Mouse (Mus musculus) lung, postnatal 36 days (tissue): ENCODE results near the gene Phc1.

Source experiments
- DNase-seq: peaks from one replicate; pipeline ENCODE4 v3.0.0; 2022; ENCODE audit warnings: mixed read lengths

Phc1 gene

DNA sequence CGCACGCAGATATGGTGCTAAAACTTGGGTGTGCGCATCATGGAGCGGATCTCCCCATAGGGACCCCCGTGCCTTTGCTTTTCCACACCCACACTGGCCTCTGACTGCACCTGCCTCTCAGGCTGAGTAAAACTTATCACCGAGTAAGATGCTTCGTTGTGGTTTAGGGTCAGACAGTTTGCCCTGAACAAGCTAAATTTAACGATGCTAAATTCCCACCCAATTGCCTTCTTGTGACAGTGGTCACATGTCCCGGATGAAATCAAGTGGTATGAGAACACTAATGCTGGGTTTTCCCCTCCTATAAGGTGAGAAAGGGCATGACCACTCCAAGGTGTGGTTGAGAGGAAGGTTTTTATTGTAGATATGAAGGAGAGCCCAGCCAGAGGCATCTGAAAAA is 46.6 kb downstream of the Phc1 start:
- no peak for DNase-seq

GRCm38 (mm10) chr6:122293121-122293520 is 47.2 kb downstream of the Phc1 start:
- DNase-seq = no peak

GRCm38 (mm10) chr6:122292184-122292583 is 48.2 kb downstream of the Phc1 start:
- DNase-seq = no peak

DNA sequence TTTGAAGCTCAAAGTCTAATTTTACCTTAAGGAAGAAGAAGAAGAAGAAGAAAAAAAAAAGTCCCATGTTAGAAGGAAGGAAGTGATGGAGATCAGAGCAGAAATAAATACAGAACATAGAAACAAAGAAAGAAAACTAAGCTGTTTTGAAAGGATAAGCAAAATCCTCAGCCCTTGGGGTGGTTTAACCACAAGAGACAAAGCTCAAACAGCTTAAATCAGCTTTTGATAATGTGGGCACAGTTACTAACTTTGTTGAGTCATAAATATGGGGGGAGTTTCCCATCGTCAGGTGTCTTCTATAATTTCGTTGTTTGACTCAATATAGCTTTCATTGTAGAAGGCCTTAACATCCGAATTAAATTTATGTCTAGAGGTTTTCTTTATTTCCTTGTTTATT is 48.6 kb downstream of the Phc1 start:
- DNase-seq = no peak

GRCm38 (mm10) chr6:122291264-122291663 is 49.1 kb downstream of the Phc1 start:
- no peak for DNase-seq

DNA sequence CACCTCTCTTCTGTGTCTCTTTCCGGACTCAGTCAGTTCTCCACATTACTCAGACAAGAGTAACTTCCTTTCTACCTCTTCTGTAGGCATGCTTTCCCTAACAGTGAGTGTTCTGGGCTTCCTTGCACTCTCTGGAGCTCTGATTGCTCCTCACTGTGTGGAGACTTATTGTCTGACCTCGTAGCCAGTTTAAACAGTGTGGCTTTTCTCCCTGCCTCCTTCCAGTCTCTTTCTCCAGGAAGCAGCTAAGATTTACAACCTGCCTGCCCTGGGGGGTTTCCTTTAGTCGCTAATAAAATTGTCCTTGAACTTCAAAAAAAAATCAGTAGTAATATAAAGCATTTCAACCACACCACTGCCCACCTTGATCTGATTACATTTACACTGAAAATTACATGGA is 50.1 kb downstream of the Phc1 start:
- DNase-seq = no peak

GRCm38 (mm10) chr6:122289313-122289712 is 51.0 kb downstream of the Phc1 start:
- DNase-seq = no peak

DNA sequence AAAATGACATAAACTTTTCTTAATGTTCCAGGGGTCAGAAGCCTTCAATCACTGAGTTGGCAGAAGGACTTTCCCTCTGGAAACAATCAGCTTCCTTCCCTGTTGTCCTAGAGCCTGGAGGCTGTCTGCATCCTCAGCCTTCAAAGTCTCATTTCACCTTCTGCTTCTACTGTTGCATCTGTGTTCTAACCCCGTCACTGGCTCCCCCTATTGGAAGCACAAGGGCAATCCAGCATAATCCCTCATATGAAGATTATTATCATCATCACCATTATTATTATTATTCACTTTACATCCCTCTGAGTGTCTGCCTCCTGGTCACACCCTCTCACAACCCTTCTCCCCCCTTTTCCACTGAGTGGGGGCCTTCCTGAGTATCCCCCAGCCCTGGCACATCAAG is 52.1 kb downstream of the Phc1 start:
- DNase-seq = no peak

GRCm38 (mm10) chr6:122284823-122285222 is 55.5 kb downstream of the Phc1 start:
- no peak for DNase-seq

DNA sequence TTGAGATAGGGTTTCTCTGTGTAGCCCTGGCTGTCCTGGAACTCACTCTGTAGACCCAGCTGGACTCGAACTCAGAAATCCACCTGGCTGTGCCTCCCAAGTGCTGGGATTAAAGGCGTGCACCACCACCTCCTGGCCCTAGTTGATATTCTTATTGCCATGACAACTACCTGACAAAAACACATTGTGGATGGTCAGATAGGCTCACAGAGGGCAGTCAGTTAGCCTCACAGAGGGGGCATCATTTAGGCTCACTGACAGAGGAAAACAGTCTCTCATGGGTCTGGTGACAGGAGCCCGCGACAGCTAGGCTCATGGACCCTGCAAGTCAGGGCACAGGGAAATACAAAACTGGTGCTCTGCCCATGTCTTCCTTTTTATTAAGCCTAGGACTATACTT is 56.1 kb downstream of the Phc1 start:
- DNase-seq = no peak

- no peak for DNase-seq
These were observed 56.9 kb downstream of the Phc1 start for GRCm38 (mm10) chr6:122283429-122283828.

- no peak for DNase-seq
These were observed 57.6 kb downstream of the Phc1 start, which contains the start of gene Klrg1 for GRCm38 (mm10) chr6:122282782-122283181. Gene Klrg1 (minus strand): TSS chr6:122282882.

DNA sequence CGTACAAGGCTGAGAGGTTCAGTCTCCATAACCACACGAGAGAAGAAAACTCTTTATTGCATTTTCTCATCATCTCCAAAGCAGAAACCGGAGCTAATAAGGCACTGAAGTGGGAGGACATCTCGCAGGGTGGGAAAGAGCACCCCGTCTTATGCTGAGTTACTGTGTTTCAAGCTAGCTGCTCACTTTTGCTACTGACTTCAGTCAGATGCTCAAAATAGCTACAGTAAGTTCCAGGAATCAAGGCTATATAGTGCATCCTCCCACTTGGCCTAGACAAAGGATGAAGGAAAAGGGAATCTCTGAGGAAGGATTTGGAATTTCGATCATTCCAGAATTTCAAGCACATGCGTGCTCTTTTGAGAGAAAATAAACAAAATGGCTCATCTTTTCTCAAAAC is 63.8 kb downstream of the Phc1 start:
- DNase-seq = no peak

DNA sequence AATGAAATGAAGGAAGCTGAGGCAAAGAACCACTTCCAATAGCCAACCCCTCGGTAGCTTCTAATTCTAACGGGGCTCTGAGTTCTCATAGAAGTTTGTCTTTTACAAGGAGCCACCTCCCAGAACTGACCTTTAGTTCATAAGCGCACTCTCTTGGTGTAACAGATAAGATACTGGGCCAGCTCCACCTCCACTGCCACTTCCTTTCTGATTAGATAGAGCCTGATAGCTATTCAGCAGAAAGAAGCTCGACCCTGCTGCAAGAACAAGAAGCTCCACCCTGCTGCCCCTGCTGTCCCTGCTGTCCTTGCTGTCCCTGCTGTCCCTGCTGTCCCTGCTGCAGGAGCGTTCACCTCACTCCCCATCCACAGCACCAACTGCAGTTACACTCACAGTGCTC is 65.8 kb downstream of the Phc1 start:
- DNase-seq = no peak

- no peak for DNase-seq
These were observed 70.2 kb downstream of the Phc1 start for GRCm38 (mm10) chr6:122270152-122270551.

DNA sequence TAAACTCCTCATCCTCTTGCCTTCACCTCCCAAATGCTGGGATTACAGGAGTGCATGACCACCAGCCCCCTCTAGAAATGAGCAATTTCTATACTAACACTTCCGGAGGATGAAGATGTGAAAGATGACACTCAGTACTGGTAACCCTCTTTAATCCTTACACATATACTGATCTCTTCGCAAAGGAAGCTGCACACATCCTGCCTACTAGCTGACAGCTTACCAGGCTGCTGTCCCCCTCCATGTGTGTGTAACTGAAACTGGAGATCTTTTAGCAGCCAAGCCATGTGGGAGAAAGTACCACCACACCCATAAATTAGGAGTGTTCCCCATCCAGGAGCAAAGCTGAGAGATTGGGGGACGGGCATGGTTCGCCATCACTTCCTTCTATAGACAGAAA is 71.2 kb downstream of the Phc1 start:
- DNase-seq = no peak

DNA sequence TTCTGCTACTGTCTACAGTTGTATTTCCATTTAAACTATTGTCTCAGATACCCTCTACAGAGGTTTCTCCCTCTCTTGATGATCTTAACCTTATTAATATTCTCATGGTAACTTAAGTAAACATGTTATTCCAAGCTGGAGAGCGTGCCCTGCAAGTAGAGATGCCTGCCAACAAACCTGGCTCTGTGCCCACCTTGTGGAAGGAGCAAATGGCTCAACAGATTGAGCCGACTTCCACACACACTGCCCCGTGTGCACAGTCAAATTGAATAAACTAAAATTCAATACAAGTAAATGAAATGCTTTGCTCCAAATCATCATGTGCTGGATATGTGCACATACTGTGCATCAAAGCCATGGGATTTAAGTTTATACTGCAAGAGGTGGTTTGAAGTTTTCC is 71.8 kb downstream of the Phc1 start:
- peak; percentile 65 for DNase-seq
